14 mouse cellular contexts compared by ENCODE assay signal in the genomic region with DNA sequence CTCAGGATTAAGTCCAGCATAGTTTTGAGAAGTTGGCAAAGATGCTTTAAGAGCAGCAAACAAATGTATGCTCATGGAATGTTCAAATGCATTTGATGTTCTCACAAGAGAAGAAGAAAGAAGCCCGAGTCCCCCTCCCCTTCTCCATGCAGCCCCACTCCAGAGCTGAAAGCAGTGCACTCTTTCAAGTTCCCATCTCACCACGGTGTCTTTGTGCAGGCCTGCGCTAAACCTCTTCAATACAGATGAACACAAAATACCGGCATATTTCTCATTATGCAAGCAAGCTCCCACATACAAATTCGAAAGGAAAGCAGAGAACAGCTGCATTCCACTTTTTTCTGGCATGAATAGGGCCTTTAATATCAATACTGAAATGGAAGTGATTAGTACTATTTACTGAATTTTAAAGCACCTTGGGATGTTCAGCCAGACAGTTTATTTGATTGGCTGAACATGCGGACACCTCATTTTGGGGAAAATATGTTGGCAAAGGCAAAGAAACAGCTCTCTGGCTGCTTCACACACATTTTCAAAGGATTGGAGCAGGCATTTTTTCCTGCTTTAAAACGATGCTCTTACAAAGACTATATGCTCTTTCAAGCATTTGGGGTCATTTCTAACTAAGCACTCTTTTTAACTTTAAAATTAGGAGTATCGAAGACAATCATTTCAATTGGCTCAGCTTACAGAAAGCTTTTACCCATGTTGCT.
DNase-seq lines count a peak whose midpoint lies in the region; ATAC-seq lines count a peak whose summit lies in the region.
"Had no signal": no experiment of that assay in that cellular context is flagged by ENCODE, and none has a peak within 500 bp of the region (broad histone marks: within the 10 kb centered on the region; RNA-seq: fewer than 3 reads in every experiment).

No protein-coding gene starts in this region.

- H3K4me2 ChIP-seq in forebrain, embryonic 15.5 days (replicated peaks), result no peak overlapping the region
- H3K4me2 ChIP-seq: embryonic facial prominence, embryonic 12.5 days; neural tube, embryonic 13.5 days had no signal

- H3K9ac ChIP-seq in forebrain, embryonic 15.5 days (replicated peaks), result no peak overlapping the region
- H3K9ac ChIP-seq: embryonic facial prominence, embryonic 12.5 days; neural tube, embryonic 13.5 days had no signal

- DNase-seq in frontal cortex, postnatal 14 days (ENCODE audit: low spot score in 2 of 2), result no peak
- peak; percentile 52 for DNase-seq in brain, adult 2 months (ENCODE audit: low read depth, low spot score)
- peak; percentile 5 to 9 for DNase-seq in left cerebral cortex, postnatal 36 days (ENCODE audit: low spot score in 2 of 2)
- DNase-seq in adrenal gland, adult 18-20 months (ENCODE audit: low spot score in 2 of 2), result no peak
- DNase-seq in limb, embryonic 10.5 days (ENCODE audit: low spot score), result no peak
- DNase-seq in hindbrain, embryonic 10.5 days (ENCODE audit: low spot score), result no peak
- DNase-seq: adrenal gland, postnatal 36 days; cerebellum, adult 2 months; kidney, adult 18-20 months; retina, postnatal 1 day had no signal

- H3K27me3 ChIP-seq in forebrain, embryonic 15.5 days, result no peaks in the 10 kb centered on the region
- no peaks in the 10 kb centered on the region for H3K27me3 ChIP-seq in limb, embryonic 10.5 days (ENCODE audit: low read depth, poor library complexity, severe bottlenecking)
- no peaks in the 10 kb centered on the region for H3K27me3 ChIP-seq in hindbrain, embryonic 10.5 days (ENCODE audit: insufficient read depth, poor library complexity, severe bottlenecking)
- H3K27me3 ChIP-seq: embryonic facial prominence, embryonic 12.5 days; neural tube, embryonic 13.5 days had no signal

- no peak overlapping the region for H3K4me3 ChIP-seq in forebrain, embryonic 15.5 days
- H3K4me3 ChIP-seq in limb, embryonic 10.5 days, result no peak overlapping the region
- no peak overlapping the region for H3K4me3 ChIP-seq in hindbrain, embryonic 10.5 days
- H3K4me3 ChIP-seq: embryonic facial prominence, embryonic 12.5 days; neural tube, embryonic 13.5 days had no signal

- 13% methylated on average over 8 of the region's 8 CpGs for WGBS in forebrain, embryonic 15.5 days
- 89% methylated on average over 8 of the region's 8 CpGs for WGBS in limb, embryonic 10.5 days
- 76% methylated on average over 8 of the region's 8 CpGs for WGBS in hindbrain, embryonic 10.5 days

- H3K36me3 ChIP-seq in forebrain, embryonic 15.5 days, result no peaks in the 10 kb centered on the region
- H3K36me3 ChIP-seq in limb, embryonic 10.5 days, result no peaks in the 10 kb centered on the region
- H3K36me3 ChIP-seq in hindbrain, embryonic 10.5 days, result no peaks in the 10 kb centered on the region
- H3K36me3 ChIP-seq: embryonic facial prominence, embryonic 12.5 days; neural tube, embryonic 13.5 days had no signal

- no peaks in the 10 kb centered on the region for H3K9me3 ChIP-seq in forebrain, embryonic 15.5 days
- H3K9me3 ChIP-seq in limb, embryonic 10.5 days (replicated peaks), result no peaks in the 10 kb centered on the region
- no peaks in the 10 kb centered on the region for H3K9me3 ChIP-seq in hindbrain, embryonic 10.5 days
- H3K9me3 ChIP-seq: embryonic facial prominence, embryonic 12.5 days; neural tube, embryonic 13.5 days had no signal

- intact Hi-C loops in left cerebral cortex, postnatal 36 days (cut with DNase I), result no loop called here

- H3K27ac ChIP-seq in forebrain, embryonic 15.5 days (replicated peaks), result peak overlapping the region; percentile 44
- H3K27ac ChIP-seq in limb, embryonic 10.5 days, result no peak overlapping the region
- H3K27ac ChIP-seq in hindbrain, embryonic 10.5 days, result no peak overlapping the region
- H3K27ac ChIP-seq: embryonic facial prominence, embryonic 12.5 days; neural tube, embryonic 13.5 days had no signal

- ATAC-seq in frontal cortex, adult (ENCODE audit: low TSS enrichment), result peak; percentile 88
- ATAC-seq in forebrain, embryonic 15.5 days (replicated peaks), result peak; percentile 88; the same call in 1 of the 2 replicates

- H3K4me1 ChIP-seq in forebrain, embryonic 15.5 days, result peaks cover 5% of the 10 kb centered on the region
- H3K4me1 ChIP-seq in limb, embryonic 10.5 days, result no peaks in the 10 kb centered on the region
- H3K4me1 ChIP-seq in hindbrain, embryonic 10.5 days (replicated peaks), result no peaks in the 10 kb centered on the region
- H3K4me1 ChIP-seq: embryonic facial prominence, embryonic 12.5 days; neural tube, embryonic 13.5 days had no signal

Comparison
In these comparisons a context has a peak if more than half of its experiments do, and no peak if none do; other contexts are left out.
1. DNase-seq: peak in brain, adult 2 months (single experiment) and left cerebral cortex, postnatal 36 days (2 of 2); none in frontal cortex, postnatal 14 days (0 of 2), adrenal gland, adult 18-20 months (0 of 2), limb, embryonic 10.5 days (single experiment) and hindbrain, embryonic 10.5 days (single experiment).